Mouse (Mus musculus) heart, embryonic 12.5 days (tissue): Measurements from ENCODE around the gene Frrs1l. TPM values are rescaled to one million over a fixed set of nuclear protein-coding genes. Genes with fewer than 3 reads are reported as not detected.

Experiments used
- ATAC-seq: fragments of 200-750 bp; cut with Nextera tagmentation; 2 replicates; pipeline ENCODE4 v1.8.0; 2017; ENCODE audit warnings: moderate TSS enrichment, moderate library complexity; ENCODE audit not compliant: insufficient number of reproducible peaks, low FRiP score
- H3K27ac ChIP-seq: fragments of 300-500 bp; sonication (generic); 2 replicates; pipeline ENCODE4 v1.5.1; 2016; ENCODE audit warnings: mild to moderate bottlenecking, moderate library complexity; ENCODE audit not compliant: poor library complexity, severe bottlenecking
- H3K27me3 ChIP-seq: fragments of 300-500 bp; sonication (generic); replicated peaks from 2 replicates; pipeline ENCODE4 v1.6.1; 2016; ENCODE audit warnings: mild to moderate bottlenecking, moderate library complexity
- H3K36me3 ChIP-seq: fragments of 300-500 bp; sonication (generic); 2 replicates; pipeline ENCODE4 v1.6.1; 2016; ENCODE audit warnings: mild to moderate bottlenecking, moderate library complexity
- H3K4me1 ChIP-seq: fragments of 300-500 bp; sonication (generic); replicated peaks from 2 replicates; pipeline ENCODE4 v1.6.1; 2016; ENCODE audit warnings: mild to moderate bottlenecking
- H3K4me2 ChIP-seq: fragments of 300-500 bp; sonication (generic); 2 replicates; pipeline ENCODE4 v1.6.1; 2016; ENCODE audit warnings: mild to moderate bottlenecking, moderate library complexity
- H3K4me3 ChIP-seq: fragments of 300-500 bp; sonication (generic); 2 replicates; pipeline ENCODE4 v1.5.1; 2016; ENCODE audit warnings: mild to moderate bottlenecking
- H3K9ac ChIP-seq: fragments of 300-500 bp; sonication (generic); 2 replicates; pipeline ENCODE4 v1.6.1; 2016; ENCODE audit warnings: mild to moderate bottlenecking, moderate library complexity
- H3K9me3 ChIP-seq: fragments of 300-500 bp; sonication (generic); replicated peaks from 2 replicates; pipeline ENCODE4 v1.6.1; 2016; ENCODE audit warnings: mild to moderate bottlenecking, moderate library complexity
- WGBS: fragments of 180-500 bp; shearing (Covaris S2); methylation state at CpG from one replicate; pipeline ENCODE4 v1.1.7; 2016; 5-methylcytosine and 5-hydroxymethylcytosine counted together
- polyA plus RNA-seq: library from polyadenylated mRNA; unstranded; fragments of >200 nt; fragmentation: Nextera tagmentation; extraction: Ambion mirVana; gene quantifications from 2 replicates; pipeline ENCODE4 v1.2.1, GENCODE M21; 2016

The Frrs1l gene
- polyA plus RNA-seq, 1 experiment from 2014 or later, result 0.27 TPM

- no peaks in the 10 kb centered on the region for H3K27me3 ChIP-seq
- H3K4me3 ChIP-seq, result no peak overlapping the region
- no peaks in the 10 kb centered on the region for H3K9me3 ChIP-seq
- peaks cover 6% of the 10 kb centered on the region for H3K4me1 ChIP-seq
- no peak overlapping the region for H3K4me2 ChIP-seq
- H3K36me3 ChIP-seq, result peaks cover 71% of the 10 kb centered on the region
- no peak overlapping the region for H3K27ac ChIP-seq
- no peak overlapping the region for H3K9ac ChIP-seq
- ATAC-seq, result no peak
- 88% methylated on average over 7 of the region's 7 CpGs for WGBS
Observed at GRCm38 (mm10) chr4:56912382-56913001, 77.7 kb downstream of the Frrs1l start.

- Histone ChIP-seq H3K27ac (no peak overlapping the region), H3K4me2 (no peak overlapping the region), H3K27me3 (no peaks in the 10 kb centered on the region), H3K9ac (no peak overlapping the region), H3K36me3 (peaks cover 77% of the 10 kb centered on the region), H3K4me1 (peaks cover 6% of the 10 kb centered on the region), H3K4me3 (no peak overlapping the region), H3K9me3 (no peaks in the 10 kb centered on the region)
- WGBS, result 80% methylated on average over 3 of the region's 3 CpGs
- no peak for ATAC-seq
Observed at GRCm38 (mm10) chr4:56909568-56909967, 80.6 kb downstream of the Frrs1l start.

GRCm38 (mm10) chr4:56907671-56908070 is 82.5 kb downstream of the Frrs1l start:
- H3K9me3 ChIP-seq, result no peaks in the 10 kb centered on the region
- peaks cover 78% of the 10 kb centered on the region for H3K36me3 ChIP-seq
- H3K4me3 ChIP-seq, result no peak overlapping the region
- no peak overlapping the region for H3K4me2 ChIP-seq
- 92% methylated on average over 5 of the region's 5 CpGs for WGBS
- no peak overlapping the region for H3K27ac ChIP-seq
- H3K27me3 ChIP-seq, result no peaks in the 10 kb centered on the region
- H3K4me1 ChIP-seq, result peaks cover 3% of the 10 kb centered on the region; the same call in 1 of the 2 replicates
- ATAC-seq, result no peak
- no peak overlapping the region for H3K9ac ChIP-seq

Other genes starting within 250 kb of the Frrs1l start
- not detected in 2 replicates for gene Actl7b, start 248.9 kb downstream of the Frrs1l start, polyA plus RNA-seq
- not detected in 2 replicates for gene Actl7a, start 247.0 kb downstream of the Frrs1l start, polyA plus RNA-seq
- gene Elp1, start 188.1 kb downstream of the Frrs1l start, polyA plus RNA-seq, result 48.6 and 49.4 TPM in 2 replicates
- gene Fam206a, start 188.0 kb downstream of the Frrs1l start, polyA plus RNA-seq, result 12.2 and 14.6 TPM in 2 replicates
- 20.5 and 21.7 TPM in 2 replicates for gene Ctnnal1, start 125.2 kb downstream of the Frrs1l start, polyA plus RNA-seq
- 21.3 and 23.1 TPM in 2 replicates for gene Tmem245, start 43.0 kb downstream of the Frrs1l start, polyA plus RNA-seq
- 0.29 and 0.31 TPM in 2 replicates for gene Epb41l4b, start 153.0 kb upstream of the Frrs1l start, polyA plus RNA-seq